Mouse (Mus musculus) bone marrow, adult 2 months (tissue): Measurements from ENCODE around the gene Brwd3.

Source experiments
- CTCF ChIP-seq: fragments of 200-500 bp; IDR thresholded peaks from 2 replicates; pipeline ENCODE4 v1.5.1; 2011; ENCODE audit warnings: low read length, control low read depth; ENCODE audit not compliant: control insufficient read depth, insufficient read depth
- POLR2A ChIP-seq: fragments of 200-500 bp; IDR thresholded peaks from 2 replicates; pipeline ENCODE4 v1.6.1; 2011; ENCODE audit warnings: low read depth, mild to moderate bottlenecking, control low read depth, low read length, borderline replicate concordance; ENCODE audit not compliant: control insufficient read depth

GRCm38 (mm10) chrX:108704312-108704711 lies 129.9 kb downstream of the Brwd3 start:
- no peak for TF ChIP-seq CTCF
- no peak for TF ChIP-seq POLR2A
